Comparison of ENCODE assay signal across 25 mouse cellular contexts in genomic region chr13:36839111-36839510, GRCm38 (mm10).
DNase-seq lines count a peak whose midpoint lies in the region; ATAC-seq lines count a peak whose summit lies in the region.
"Had no signal": no experiment of that assay in that cellular context is flagged by ENCODE, and none has a peak within 500 bp of the region (broad histone marks: within the 10 kb centered on the region; RNA-seq: fewer than 3 reads in every experiment).

No protein-coding gene starts in this region.

- peak; percentile 46 to 59 for DNase-seq in adrenal gland, adult (ENCODE audit: inconsistent age in 2 of 2, low spot score in 1 of 2)
- no peak for DNase-seq in adrenal gland, adult 18-20 months (ENCODE audit: low spot score in 2 of 2)
- DNase-seq in NIH3T3 (ENCODE audit: low read depth) = peak; percentile 18
- peak; percentile 18 for DNase-seq in adrenal gland, postnatal 14 days
- DNase-seq in kidney, adult 9 months = no peak
- DNase-seq: B cell, adult 2 months; cerebellum, adult 9-11 months; forebrain, postnatal 0 days; gastrocnemius, adult 2 months; gastrocnemius, postnatal 25 days; heart, adult 18-20 months; heart, postnatal 14 days; heart, postnatal 4 days; kidney, adult 18-20 months had no signal

- WGBS in kidney, embryonic 14.5 days = 79% methylated on average over 3 of the region's 3 CpGs

- no peaks in the 10 kb centered on the region for H3K9me3 ChIP-seq in kidney, embryonic 14.5 days (ENCODE audit: control insufficient read depth, low read length)
- H3K9me3 ChIP-seq: embryonic facial prominence, embryonic 12.5 days; embryonic facial prominence, embryonic 15.5 days; heart, embryonic 13.5 days had no signal

- H3K4me3 ChIP-seq in kidney, embryonic 14.5 days (ENCODE audit: low read length) = no peak overlapping the region
- H3K4me3 ChIP-seq: embryonic facial prominence, embryonic 12.5 days; embryonic facial prominence, embryonic 15.5 days; gastrocnemius, adult 2 months; heart, embryonic 13.5 days had no signal

- no peaks in the 10 kb centered on the region for H3K4me1 ChIP-seq in kidney, embryonic 14.5 days (ENCODE audit: control insufficient read depth, insufficient read depth, low read length)
- H3K4me1 ChIP-seq: embryonic facial prominence, embryonic 12.5 days; embryonic facial prominence, embryonic 15.5 days; heart, embryonic 13.5 days had no signal

- H3K4me2 ChIP-seq in kidney, embryonic 14.5 days (replicated peaks; ENCODE audit: low read depth, low read length) = no peak overlapping the region
- H3K4me2 ChIP-seq: embryonic facial prominence, embryonic 12.5 days; embryonic facial prominence, embryonic 15.5 days; heart, embryonic 13.5 days; hindbrain, embryonic 14.5 days had no signal

- H3K27ac ChIP-seq in kidney, embryonic 14.5 days (ENCODE audit: low read depth, low read length) = no peak overlapping the region
- H3K27ac ChIP-seq: embryonic facial prominence, embryonic 12.5 days; embryonic facial prominence, embryonic 15.5 days; gastrocnemius, adult 2 months; heart, embryonic 13.5 days; hindbrain, embryonic 14.5 days; hindbrain, postnatal 0 days had no signal

- no peaks in the 10 kb centered on the region for H3K36me3 ChIP-seq in kidney, embryonic 14.5 days (ENCODE audit: control insufficient read depth, insufficient read depth, low read length)
- H3K36me3 ChIP-seq: embryonic facial prominence, embryonic 12.5 days; embryonic facial prominence, embryonic 15.5 days; heart, embryonic 13.5 days had no signal

- H3K27me3 ChIP-seq in kidney, embryonic 14.5 days (ENCODE audit: control insufficient read depth, insufficient read depth, low read length) = no peaks in the 10 kb centered on the region
- H3K27me3 ChIP-seq: embryonic facial prominence, embryonic 12.5 days; embryonic facial prominence, embryonic 15.5 days; heart, embryonic 13.5 days; Patski had no signal

- no peak for ATAC-seq in CD4-positive, CD25-positive, alpha-beta regulatory T cell, adult 4 months
- no peak for ATAC-seq in kidney, embryonic 14.5 days (ENCODE audit: low FRiP score, low TSS enrichment)
- ATAC-seq: forebrain, embryonic 14.5 days; forebrain, postnatal 0 days; hindbrain, postnatal 0 days; inflammation-experienced regulatory T-cells, adult 6 months; intestine, embryonic 16.5 days; Patski had no signal

- no peak overlapping the region for H3K9ac ChIP-seq in kidney, embryonic 14.5 days (ENCODE audit: low read depth, low read length)
- H3K9ac ChIP-seq: embryonic facial prominence, embryonic 12.5 days; embryonic facial prominence, embryonic 15.5 days; forebrain, postnatal 0 days; heart, embryonic 13.5 days; hindbrain, embryonic 14.5 days had no signal

Comparison
In these comparisons a context has a peak if more than half of its experiments do, and no peak if none do; other contexts are left out.
1. DNase-seq: peak in adrenal gland, adult (2 of 2), NIH3T3 (single experiment) and adrenal gland, postnatal 14 days (single experiment); none in adrenal gland, adult 18-20 months (0 of 2) and kidney, adult 9 months (single experiment).